In genomic region chr1:136909494-136910037, GRCm38 (mm10) we compare ENCODE assay signal across 19 mouse cellular contexts. TPM values are rescaled to one million over a fixed set of nuclear protein-coding genes. Genes with fewer than 3 reads are reported as not detected.
"Had no signal": no experiment of that assay in that cellular context is flagged by ENCODE, and none has a peak within 500 bp of the region (broad histone marks: within the 10 kb centered on the region; RNA-seq: fewer than 3 reads in every experiment).

No protein-coding gene starts in this region.

- H3K27ac ChIP-seq: kidney, postnatal 0 days; layer of hippocampus, adult 2 months; limb, embryonic 10.5 days; limb, embryonic 13.5 days; liver, embryonic 13.5 days had no signal

- H3K27me3 ChIP-seq: limb, embryonic 13.5 days; liver, embryonic 13.5 days; stomach, embryonic 15.5 days had no signal

- H3K4me2 ChIP-seq: limb, embryonic 13.5 days; liver, embryonic 13.5 days; midbrain, embryonic 11.5 days had no signal

- H3K36me3 ChIP-seq: limb, embryonic 10.5 days; limb, embryonic 13.5 days; liver, embryonic 13.5 days; stomach, embryonic 15.5 days had no signal

- H3K9me3 ChIP-seq: limb, embryonic 10.5 days; limb, embryonic 13.5 days; liver, embryonic 13.5 days; megakaryocyte, embryonic 14.5 days; stomach, embryonic 15.5 days had no signal

- DNase-seq: kidney, postnatal 25 days; layer of hippocampus, adult 9-11 months; liver; liver, embryonic 13.5 days; lung, postnatal 36 days; midbrain, embryonic 14.5 days; right cerebral cortex, postnatal 25 days; spleen, adult 18-20 months; thymus, postnatal 25 days had no signal

- H3K4me1 ChIP-seq: limb, embryonic 10.5 days; limb, embryonic 13.5 days; megakaryocyte, embryonic 14.5 days had no signal

- H3K4me3 ChIP-seq: layer of hippocampus, adult 2 months; limb, embryonic 10.5 days; limb, embryonic 13.5 days; liver, embryonic 13.5 days; megakaryocyte, embryonic 14.5 days; stomach, embryonic 15.5 days had no signal

- H3K9ac ChIP-seq: limb, embryonic 13.5 days; liver, embryonic 13.5 days; lung, embryonic 14.5 days; stomach, embryonic 15.5 days had no signal

RNA-seq across cellular contexts. Expression of gene Nr5a2, which starts 50.7 kb away (rescaled TPM):
- total RNA-seq: layer of hippocampus, adult 2 months; layer of hippocampus, postnatal 25 days; left cerebral cortex, postnatal 25 days had no signal
